Mouse (Mus musculus) midbrain, embryonic 13.5 days (tissue): ENCODE measurements around the gene Ajuba. TPM values are rescaled to one million over a fixed set of nuclear protein-coding genes. Genes with fewer than 3 reads are reported as not detected.

Experiments used
- ATAC-seq: fragments of 200-750 bp; cut with Nextera tagmentation; 2 replicates; pipeline ENCODE4 v1.8.0; 2017; ENCODE audit warnings: mild to moderate bottlenecking, moderate TSS enrichment, moderate library complexity
- H3K27ac ChIP-seq: fragments of 300-500 bp; sonication (generic); 2 replicates; pipeline ENCODE4 v1.5.1; 2015; ENCODE audit warnings: inconsistent platforms, mild to moderate bottlenecking, moderate library complexity
- H3K27me3 ChIP-seq: fragments of 300-500 bp; sonication (generic); 2 replicates; pipeline ENCODE4 v1.6.1; 2015; ENCODE audit warnings: mild to moderate bottlenecking, inconsistent platforms
- H3K36me3 ChIP-seq: fragments of 300-500 bp; sonication (generic); 2 replicates; pipeline ENCODE4 v1.6.1; 2015; ENCODE audit warnings: mild to moderate bottlenecking, inconsistent platforms
- H3K4me1 ChIP-seq: fragments of 300-500 bp; sonication (generic); replicated peaks from 2 replicates; pipeline ENCODE4 v1.6.1; 2015; ENCODE audit warnings: inconsistent platforms
- H3K4me2 ChIP-seq: fragments of 300-500 bp; sonication (generic); replicated peaks from 2 replicates; pipeline ENCODE4 v1.6.1; 2015; ENCODE audit warnings: moderate library complexity, mild to moderate bottlenecking, inconsistent platforms
- H3K4me3 ChIP-seq: fragments of 300-500 bp; sonication (generic); replicated peaks from 2 replicates; pipeline ENCODE4 v1.5.1; 2015; ENCODE audit warnings: mild to moderate bottlenecking, inconsistent platforms
- H3K9ac ChIP-seq: fragments of 300-500 bp; sonication (generic); replicated peaks from 2 replicates; pipeline ENCODE4 v1.6.1; 2015; ENCODE audit warnings: mild to moderate bottlenecking, inconsistent platforms
- H3K9me3 ChIP-seq: fragments of 300-500 bp; sonication (generic); 2 replicates; pipeline ENCODE4 v1.6.1; 2016; ENCODE audit warnings: mild to moderate bottlenecking, inconsistent platforms
- WGBS: fragments of 180-500 bp; shearing (Covaris S2); methylation state at CpG from one replicate; pipeline ENCODE4 v1.1.7; 2015; 5-methylcytosine and 5-hydroxymethylcytosine counted together
- polyA plus RNA-seq: library from polyadenylated mRNA; unstranded; fragments of >200 nt; fragmentation: Nextera tagmentation; extraction: Ambion mirVana; gene quantifications from 2 replicates; pipeline ENCODE4 v1.2.1, GENCODE M21; 2015

Gene Ajuba
- polyA plus RNA-seq, 1 experiment from 2014 or later: 18.0 TPM

DNA sequence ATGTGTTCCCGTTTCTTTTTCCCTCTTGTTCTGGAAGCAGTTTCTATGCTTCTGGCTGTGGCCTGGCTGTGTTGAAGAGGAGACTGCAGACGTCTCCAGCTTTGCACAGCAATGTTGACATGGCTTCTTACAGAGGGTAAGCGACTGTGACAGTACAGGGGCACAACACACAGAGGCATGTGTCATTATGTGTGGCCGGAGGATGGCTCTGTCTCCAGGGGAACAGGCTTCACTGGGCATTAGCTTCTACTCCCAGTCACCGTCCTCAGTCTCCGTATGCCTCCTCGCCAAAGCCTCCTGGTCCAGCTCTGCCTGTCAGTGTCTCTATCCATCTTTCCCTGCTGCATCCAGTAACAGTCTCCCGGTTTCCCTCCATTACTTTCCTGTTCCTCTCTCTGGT lies 29.9 kb upstream of the Ajuba start:
- H3K27me3 ChIP-seq: no peaks in the 10 kb centered on the region
- no peak overlapping the region for H3K4me2 ChIP-seq
- 42% methylated on average over 8 of the region's 8 CpGs for WGBS
- H3K36me3 ChIP-seq: peaks cover 17% of the 10 kb centered on the region
- no peak overlapping the region for H3K9ac ChIP-seq
- peaks cover 24% of the 10 kb centered on the region for H3K4me1 ChIP-seq
- H3K9me3 ChIP-seq: no peaks in the 10 kb centered on the region
- no peak for ATAC-seq
- H3K27ac ChIP-seq: no peak overlapping the region
- H3K4me3 ChIP-seq: no peak overlapping the region

DNA sequence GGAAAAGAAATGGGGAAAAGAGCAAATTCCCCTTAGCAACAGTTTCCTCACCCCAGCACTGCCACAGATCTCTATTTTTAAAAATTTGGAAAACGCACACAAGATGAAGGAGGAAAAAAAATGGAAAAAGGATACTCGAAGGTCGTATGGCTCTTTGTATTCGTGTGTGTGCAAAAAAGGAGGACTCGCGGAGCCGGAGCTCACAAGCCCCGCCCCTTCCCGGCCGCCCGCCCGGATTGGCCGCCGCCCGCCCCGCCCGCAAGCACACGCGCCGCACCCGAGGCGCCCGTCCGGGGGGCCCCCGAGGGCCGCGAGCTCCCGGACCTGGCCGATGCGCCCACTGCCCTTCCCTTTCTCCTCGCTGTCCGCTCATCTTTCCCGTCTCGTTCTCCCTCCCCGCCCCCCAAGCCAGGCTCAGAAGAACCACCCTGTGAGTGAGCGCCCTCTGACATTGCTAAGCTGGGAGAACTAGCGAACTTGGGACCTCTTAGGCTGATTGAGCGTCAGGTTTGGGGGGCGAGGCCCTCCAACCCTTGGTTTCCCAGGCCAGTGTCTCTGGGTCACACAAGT lies 28.5 kb upstream of the Ajuba start, which contains the start of gene 4931414P19Rik:
Gene 4931414P19Rik, minus strand, starts transcription at position 242 of the 570 bp plus-strand sequence.
- peak; percentile 17; the same call in 1 of the 2 replicates for ATAC-seq
- Histone ChIP-seq H3K36me3 (peaks cover 8% of the 10 kb centered on the region; the same call in 1 of the 2 replicates), H3K9me3 (no peaks in the 10 kb centered on the region), H3K9ac (peak within 1 kb of the TSS; percentile 50), H3K4me2 (peak within 1 kb of the TSS; percentile 57), H3K4me1 (peaks cover 26% of the 10 kb centered on the region), H3K4me3 (peak within 1 kb of the TSS; percentile 45), H3K27me3 (no peaks in the 10 kb centered on the region), H3K27ac (peak within 1 kb of the TSS; percentile 63)
- WGBS: under 1% methylated on average over 39 of the region's 39 CpGs

DNA sequence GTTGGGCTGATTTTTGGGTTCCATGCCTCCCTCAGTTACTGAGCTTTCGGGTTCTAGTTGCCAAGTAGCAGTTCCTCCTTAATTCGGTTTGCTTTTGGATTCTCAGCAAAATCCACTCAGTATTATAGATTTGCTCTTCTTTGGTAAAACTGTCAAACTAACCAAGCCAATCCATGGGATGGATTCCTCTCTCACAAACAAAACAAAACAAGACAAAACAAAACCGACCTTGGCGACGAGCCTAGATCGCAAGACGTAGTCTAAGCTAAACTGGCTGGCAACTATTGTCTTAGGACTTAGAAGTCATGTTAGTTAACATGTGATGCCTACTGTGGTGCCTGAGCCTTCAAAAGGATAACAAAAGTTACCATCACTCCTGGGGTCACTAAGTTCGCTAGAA lies 26.3 kb upstream of the Ajuba start:
- Histone ChIP-seq H3K4me3 (peak overlapping the region; percentile 61), H3K9ac (no peak overlapping the region), H3K4me1 (peaks cover 26% of the 10 kb centered on the region), H3K4me2 (peak overlapping the region; percentile 55), H3K27ac (peak overlapping the region; percentile 95), H3K27me3 (no peaks in the 10 kb centered on the region), H3K9me3 (no peaks in the 10 kb centered on the region), H3K36me3 (peaks cover 7% of the 10 kb centered on the region; the same call in 1 of the 2 replicates)
- 85% methylated on average over 8 of the region's 8 CpGs for WGBS
- no peak for ATAC-seq

DNA sequence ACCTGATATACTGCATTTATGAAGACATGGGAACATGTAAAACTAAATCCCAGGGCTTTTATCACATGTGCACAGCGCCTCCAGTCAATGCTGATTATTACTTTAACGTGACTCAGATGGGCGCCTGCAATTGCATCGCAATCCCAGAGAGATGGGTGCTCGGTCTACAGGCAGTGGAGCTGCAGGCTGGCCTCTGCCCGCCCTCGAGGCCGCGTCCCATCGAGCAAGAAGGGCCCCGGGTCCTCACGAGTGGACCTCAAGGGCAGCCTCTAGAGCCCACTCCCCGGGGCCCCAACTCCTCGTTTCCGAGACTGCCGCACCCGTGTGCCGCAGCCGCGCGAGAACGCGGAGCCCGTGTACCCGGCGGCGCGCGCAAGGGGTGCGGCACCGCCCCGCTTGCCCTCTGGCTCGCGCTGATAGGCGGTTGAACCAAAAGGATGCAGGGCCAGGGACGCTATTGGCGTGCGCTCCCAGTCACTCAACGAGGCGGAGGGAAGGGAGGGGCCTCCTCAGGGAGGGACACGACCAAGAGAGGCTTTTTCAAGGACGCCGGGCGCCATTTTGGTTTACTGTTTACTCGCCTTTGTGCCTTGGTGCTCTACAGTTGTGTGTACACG lies 25.8 kb upstream of the Ajuba start:
- WGBS: under 1% methylated on average over 46 of the region's 46 CpGs
- peak overlapping the region; percentile 61 for H3K4me3 ChIP-seq
- no peaks in the 10 kb centered on the region for H3K27me3 ChIP-seq
- H3K4me2 ChIP-seq: peak overlapping the region; percentile 55
- H3K27ac ChIP-seq: peak overlapping the region; percentile 95
- peak overlapping the region; percentile 76 for H3K9ac ChIP-seq
- H3K4me1 ChIP-seq: peaks cover 26% of the 10 kb centered on the region
- no peaks in the 10 kb centered on the region for H3K9me3 ChIP-seq
- ATAC-seq: peak; percentile 99
- H3K36me3 ChIP-seq: peaks cover 7% of the 10 kb centered on the region; the same call in 1 of the 2 replicates

DNA sequence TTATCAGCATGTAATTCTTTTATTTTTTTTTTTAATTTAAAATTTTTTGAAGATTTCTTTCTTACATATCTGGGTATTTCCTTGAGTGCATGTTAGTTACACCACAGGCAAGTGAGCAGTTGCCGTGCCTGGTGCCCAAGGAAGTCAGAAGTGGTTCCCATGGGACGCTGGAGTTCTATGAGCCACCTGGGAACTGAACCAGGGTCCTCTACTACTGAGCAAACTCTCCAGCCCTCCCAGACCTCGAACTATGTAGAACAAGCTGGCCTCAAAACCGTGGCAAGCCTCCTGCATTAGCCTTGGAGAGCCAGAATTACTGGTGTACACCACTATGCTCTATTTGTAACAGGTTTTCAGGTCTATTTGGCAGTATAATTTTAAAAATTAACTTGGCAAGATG lies 25.3 kb upstream of the Ajuba start:
- ATAC-seq: peak; percentile 5; the same call in 1 of the 2 replicates
- Histone ChIP-seq H3K27ac (peak overlapping the region; percentile 95), H3K27me3 (no peaks in the 10 kb centered on the region), H3K4me3 (peak overlapping the region; percentile 61), H3K9me3 (no peaks in the 10 kb centered on the region), H3K4me1 (peaks cover 26% of the 10 kb centered on the region), H3K4me2 (peak overlapping the region; percentile 55), H3K36me3 (peaks cover 7% of the 10 kb centered on the region; the same call in 1 of the 2 replicates), H3K9ac (peak overlapping the region; percentile 76)
- WGBS: 38% methylated on average over 4 of the region's 4 CpGs

DNA sequence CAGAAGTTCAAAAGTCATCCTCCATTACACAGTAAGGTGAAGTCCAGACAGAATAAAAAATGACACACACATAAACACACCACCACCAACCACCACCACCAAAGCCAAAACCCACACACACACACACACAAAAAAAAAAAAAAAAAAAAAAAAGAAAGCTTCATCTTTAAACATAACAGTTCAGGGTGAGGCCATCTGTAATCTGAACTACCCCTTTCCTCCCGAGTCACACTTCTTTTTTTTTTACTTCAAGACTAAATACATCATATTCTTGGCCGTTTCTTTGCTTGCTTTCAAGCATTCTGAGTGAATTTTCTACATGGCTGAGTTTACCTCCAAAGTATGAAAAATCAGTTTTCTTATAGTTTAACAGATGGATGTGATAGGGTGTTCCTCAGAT lies 24.2 kb upstream of the Ajuba start:
- H3K36me3 ChIP-seq: peaks cover 7% of the 10 kb centered on the region; the same call in 1 of the 2 replicates
- H3K9me3 ChIP-seq: no peaks in the 10 kb centered on the region
- no peak overlapping the region for H3K9ac ChIP-seq
- no peak overlapping the region for H3K4me3 ChIP-seq
- H3K27me3 ChIP-seq: no peaks in the 10 kb centered on the region
- 89% methylated on average over 2 of the region's 2 CpGs for WGBS
- no peak overlapping the region for H3K27ac ChIP-seq
- H3K4me1 ChIP-seq: peaks cover 26% of the 10 kb centered on the region
- H3K4me2 ChIP-seq: no peak overlapping the region
- no peak for ATAC-seq

DNA sequence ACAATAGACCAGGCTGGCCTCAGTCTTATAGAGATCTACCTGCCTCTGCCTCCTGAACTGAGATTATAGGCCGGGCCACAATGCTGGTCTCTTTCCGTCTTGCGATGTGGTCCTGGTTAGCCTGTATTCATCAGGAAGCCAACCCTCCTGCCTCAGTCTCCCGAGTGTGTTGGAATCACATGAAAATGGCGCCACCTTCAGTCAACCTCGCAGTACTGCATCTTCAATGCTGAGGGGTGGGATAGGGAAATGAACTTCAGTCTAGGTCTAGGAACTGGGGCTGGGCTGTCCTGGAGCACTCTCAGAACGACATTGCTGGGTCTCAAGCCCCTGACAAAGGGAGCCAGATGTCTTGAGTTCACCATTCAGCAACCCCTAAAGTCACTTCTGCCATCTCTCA lies 19.7 kb upstream of the Ajuba start:
- Histone ChIP-seq H3K4me3 (no peak overlapping the region), H3K9me3 (no peaks in the 10 kb centered on the region), H3K27me3 (no peaks in the 10 kb centered on the region), H3K4me2 (no peak overlapping the region), H3K4me1 (peaks cover under 1% of the 10 kb centered on the region; the same call in 1 of the 2 replicates), H3K27ac (no peak overlapping the region), H3K9ac (no peak overlapping the region), H3K36me3 (peaks cover 27% of the 10 kb centered on the region)
- WGBS: 79% methylated on average over 7 of the region's 7 CpGs
- no peak for ATAC-seq

DNA sequence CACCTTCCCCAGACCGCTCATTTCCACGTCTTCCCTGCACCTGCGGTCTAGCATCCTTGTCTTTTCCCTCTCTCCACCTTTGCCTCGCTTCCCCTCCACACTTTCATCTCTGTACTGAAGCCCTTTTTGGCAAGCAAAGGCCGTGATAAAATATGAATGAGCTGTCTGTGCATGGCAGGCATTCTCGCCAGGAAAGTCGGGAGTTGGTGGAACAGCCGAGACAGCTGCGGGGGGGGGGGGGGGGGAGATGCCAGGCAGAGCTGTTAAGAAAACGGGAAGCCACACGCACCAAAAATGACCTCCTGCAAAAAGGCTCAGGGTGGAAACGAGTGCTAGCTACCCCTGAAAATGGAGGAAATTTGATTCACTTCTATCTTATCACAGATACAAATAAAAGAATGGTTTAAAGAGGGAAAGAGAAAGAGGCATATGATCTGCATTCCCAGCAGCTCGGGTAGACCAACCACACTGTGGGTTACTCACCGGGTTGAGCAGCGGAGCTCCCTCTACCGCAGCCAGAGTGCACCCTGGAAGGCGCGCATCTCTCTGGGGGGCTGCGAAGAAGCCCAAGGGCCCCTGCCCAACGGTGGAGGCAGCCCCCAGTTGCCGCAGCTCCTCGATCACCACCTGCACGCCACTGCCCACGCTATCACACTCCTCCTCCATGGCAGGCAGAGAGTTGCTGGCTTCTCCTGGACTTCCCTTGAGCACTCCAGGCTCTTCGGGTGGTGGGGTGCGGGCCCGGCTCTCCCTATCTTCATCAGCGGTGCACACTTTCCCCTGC lies 17.5 kb upstream of the Ajuba start:
- no peak overlapping the region for H3K4me3 ChIP-seq
- H3K36me3 ChIP-seq: peaks cover 29% of the 10 kb centered on the region
- H3K9ac ChIP-seq: no peak overlapping the region
- no peak overlapping the region for H3K27ac ChIP-seq
- 71% methylated on average over 27 of the region's 28 CpGs for whole genome bisulfite sequencing
- no peaks in the 10 kb centered on the region; the same call in 1 of the 2 replicates for H3K4me1 ChIP-seq
- no peak for ATAC-seq
- H3K4me2 ChIP-seq: no peak overlapping the region
- H3K27me3 ChIP-seq: no peaks in the 10 kb centered on the region
- H3K9me3 ChIP-seq: no peaks in the 10 kb centered on the region

DNA sequence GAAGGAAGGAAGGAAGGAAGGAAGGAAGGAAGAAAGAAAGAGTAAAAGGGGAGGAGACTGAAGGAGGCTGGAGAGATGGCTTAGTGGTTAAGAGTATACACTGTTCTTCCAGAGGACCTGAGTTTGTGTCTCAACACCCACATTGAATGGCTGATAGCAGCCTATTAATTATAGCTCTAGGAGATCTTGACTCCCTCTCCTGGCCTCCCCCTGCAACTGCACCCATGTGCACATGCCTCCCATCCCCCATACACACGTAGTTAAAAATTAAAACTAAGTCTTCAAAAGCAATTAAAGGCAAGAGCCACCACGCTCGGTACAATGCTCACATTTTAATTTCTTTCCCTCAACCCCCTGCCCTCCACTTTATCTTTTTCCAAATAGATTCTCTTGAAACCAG lies 16.7 kb upstream of the Ajuba start:
- 91% methylated on average over 3 of the region's 3 CpGs for WGBS
- no peak for ATAC-seq
- H3K4me2 ChIP-seq: no peak overlapping the region
- H3K27me3 ChIP-seq: no peaks in the 10 kb centered on the region
- no peak overlapping the region for H3K27ac ChIP-seq
- H3K9ac ChIP-seq: no peak overlapping the region
- no peaks in the 10 kb centered on the region; the same call in 1 of the 2 replicates for H3K4me1 ChIP-seq
- no peaks in the 10 kb centered on the region for H3K9me3 ChIP-seq
- peaks cover 25% of the 10 kb centered on the region for H3K36me3 ChIP-seq
- H3K4me3 ChIP-seq: no peak overlapping the region

DNA sequence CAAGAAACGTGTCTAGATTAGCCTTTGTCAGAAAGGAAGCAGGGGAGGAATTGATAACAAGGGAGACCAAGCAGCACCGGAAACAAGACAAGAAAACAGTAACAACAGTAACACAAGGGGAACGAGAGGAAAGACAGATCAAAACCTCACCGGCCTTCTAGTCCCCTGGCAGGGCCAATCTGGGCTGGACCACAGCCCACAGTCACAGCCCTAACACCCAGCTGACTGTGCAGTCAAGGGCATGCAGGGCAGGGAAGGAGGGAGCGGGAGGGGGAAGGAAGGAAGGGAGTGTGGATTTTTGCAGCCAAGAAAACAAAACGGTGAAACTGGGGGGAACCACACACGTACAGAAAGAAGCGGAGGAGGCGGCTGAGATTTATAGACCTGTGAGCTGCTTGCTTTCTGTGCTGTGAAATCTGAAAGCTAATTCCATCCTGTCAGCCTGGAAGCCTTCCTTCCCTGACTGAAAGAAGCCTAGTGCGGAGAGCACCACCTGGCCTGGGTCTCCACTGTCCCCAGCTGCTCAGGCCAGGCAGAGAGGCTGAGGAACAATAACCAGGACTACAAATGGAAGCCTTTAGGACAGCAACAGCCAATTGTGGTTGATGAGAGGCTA lies 15.1 kb upstream of the Ajuba start:
- no peaks in the 10 kb centered on the region; the same call in 1 of the 2 replicates for H3K4me1 ChIP-seq
- H3K27me3 ChIP-seq: no peaks in the 10 kb centered on the region
- no peak overlapping the region for H3K4me2 ChIP-seq
- H3K27ac ChIP-seq: peak overlapping the region; percentile 47; the same call in 1 of the 2 replicates
- ATAC-seq: no peak
- 78% methylated on average over 10 of the region's 10 CpGs for WGBS
- peaks cover 23% of the 10 kb centered on the region for H3K36me3 ChIP-seq
- no peaks in the 10 kb centered on the region for H3K9me3 ChIP-seq
- no peak overlapping the region for H3K4me3 ChIP-seq
- H3K9ac ChIP-seq: 0 out of 2 replicates have a peak overlapping the region, but pooled peaks have one; percentile 23

DNA sequence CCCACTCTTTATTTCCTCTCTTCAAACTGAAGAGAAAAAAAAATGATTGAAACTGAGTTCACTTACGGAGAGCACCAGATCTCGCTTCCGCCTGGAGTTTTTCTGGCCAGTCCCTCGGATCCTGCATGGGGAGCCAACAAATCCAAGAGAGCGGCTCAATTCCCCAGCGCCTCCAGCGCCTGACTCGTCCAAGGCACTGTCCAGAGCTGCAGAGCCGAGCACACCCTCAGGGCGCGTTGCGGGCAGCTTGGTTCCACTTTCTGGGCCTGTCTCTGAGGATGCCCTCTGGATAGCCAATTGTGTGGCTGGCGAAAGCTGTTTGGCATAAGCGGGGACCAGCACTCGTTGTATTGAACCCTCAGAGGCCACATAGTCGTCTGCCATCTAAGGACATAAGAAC lies 13.7 kb upstream of the Ajuba start:
- Histone ChIP-seq H3K4me2 (no peak overlapping the region), H3K9me3 (no peaks in the 10 kb centered on the region), H3K9ac (no peak overlapping the region), H3K36me3 (peaks cover 27% of the 10 kb centered on the region), H3K4me3 (no peak overlapping the region), H3K4me1 (no peaks in the 10 kb centered on the region; the same call in 1 of the 2 replicates), H3K27ac (no peak overlapping the region), H3K27me3 (no peaks in the 10 kb centered on the region)
- ATAC-seq: no peak
- WGBS: 91% methylated on average over 16 of the region's 16 CpGs
